Mouse (Mus musculus): ENCODE measurements at regions not wholly inside any gene's neighbourhood (a gene's known extent, or its start where the extent isn't known, plus 50 kb on each side); places are given as distances from the start of the nearest gene placed in this dataset.
A peak's percentile ranks its signal among the peaks of the same experiment; 100 is the strongest.

- Histone ChIP-seq H3K4me2 (ENCODE audit: low read depth, low read length) (no peak overlapping the region), H3K36me3 (ENCODE audit: control insufficient read depth, insufficient read depth, low read length) (no peaks in the 10 kb centered on the region), H3K9me3 (ENCODE audit: control insufficient read depth, low read length) (no peaks in the 10 kb centered on the region), H3K4me1 (ENCODE audit: control insufficient read depth, insufficient read depth, low read length) (no peaks in the 10 kb centered on the region), H3K27me3 (ENCODE audit: control insufficient read depth, insufficient read depth, low read length) (no peaks in the 10 kb centered on the region), H3K9ac (replicated peaks; ENCODE audit: low read depth, low read length) (no peak overlapping the region), H3K27ac (ENCODE audit: low read depth, low read length) (no peak overlapping the region), H3K4me3 (ENCODE audit: low read depth, low read length) (no peak overlapping the region)
- ATAC-seq (ENCODE audit: low read depth) = no peak
- WGBS = 40% methylated on average over 2 of the region's 2 CpGs
These were observed 73.5 kb upstream of the Kcna3 start for GRCm38 (mm10) chr3:106962466-106962865.

GRCm38 (mm10) chr3:106966198-106966597, 69.8 kb upstream of the Kcna3 start:
- H3K4me3 ChIP-seq (ENCODE audit: low read depth, low read length) = no peak overlapping the region
- H3K27ac ChIP-seq (ENCODE audit: low read depth, low read length) = no peak overlapping the region
- H3K4me2 ChIP-seq (ENCODE audit: low read depth, low read length) = no peak overlapping the region
- no peaks in the 10 kb centered on the region for H3K9me3 ChIP-seq (ENCODE audit: control insufficient read depth, low read length)
- no peaks in the 10 kb centered on the region for H3K27me3 ChIP-seq (ENCODE audit: control insufficient read depth, insufficient read depth, low read length)
- H3K9ac ChIP-seq (replicated peaks; ENCODE audit: low read depth, low read length) = no peak overlapping the region
- H3K4me1 ChIP-seq (ENCODE audit: control insufficient read depth, insufficient read depth, low read length) = no peaks in the 10 kb centered on the region
- 81% methylated on average over 2 of the region's 2 CpGs for WGBS
- no peak for ATAC-seq (ENCODE audit: low read depth)
- H3K36me3 ChIP-seq (ENCODE audit: control insufficient read depth, insufficient read depth, low read length) = no peaks in the 10 kb centered on the region

GRCm38 (mm10) chr3:106967479-106967878, 68.5 kb upstream of the Kcna3 start:
- H3K4me2 ChIP-seq (ENCODE audit: low read depth, low read length) = no peak overlapping the region
- no peaks in the 10 kb centered on the region for H3K9me3 ChIP-seq (ENCODE audit: control insufficient read depth, low read length)
- H3K4me3 ChIP-seq (ENCODE audit: low read depth, low read length) = no peak overlapping the region
- 98% methylated on average over 1 of the region's 1 CpGs for WGBS
- no peaks in the 10 kb centered on the region for H3K27me3 ChIP-seq (ENCODE audit: control insufficient read depth, insufficient read depth, low read length)
- no peak overlapping the region for H3K9ac ChIP-seq (replicated peaks; ENCODE audit: low read depth, low read length)
- no peaks in the 10 kb centered on the region for H3K4me1 ChIP-seq (ENCODE audit: control insufficient read depth, insufficient read depth, low read length)
- no peak overlapping the region for H3K27ac ChIP-seq (ENCODE audit: low read depth, low read length)
- H3K36me3 ChIP-seq (ENCODE audit: control insufficient read depth, insufficient read depth, low read length) = no peaks in the 10 kb centered on the region
- no peak for ATAC-seq (ENCODE audit: low read depth)

GRCm38 (mm10) chr3:106974114-106974789, 61.7 kb upstream of the Kcna3 start:
- no peak overlapping the region for H3K4me3 ChIP-seq (ENCODE audit: low read depth, low read length)
- H3K4me1 ChIP-seq (ENCODE audit: control insufficient read depth, insufficient read depth, low read length) = no peaks in the 10 kb centered on the region
- H3K27ac ChIP-seq (ENCODE audit: low read depth, low read length) = no peak overlapping the region
- no peak for ATAC-seq (ENCODE audit: low read depth)
- H3K27me3 ChIP-seq (ENCODE audit: control insufficient read depth, insufficient read depth, low read length) = no peaks in the 10 kb centered on the region
- no peaks in the 10 kb centered on the region for H3K36me3 ChIP-seq (ENCODE audit: control insufficient read depth, insufficient read depth, low read length)
- H3K4me2 ChIP-seq (ENCODE audit: low read depth, low read length) = no peak overlapping the region
- H3K9ac ChIP-seq (replicated peaks; ENCODE audit: low read depth, low read length) = no peak overlapping the region
- H3K9me3 ChIP-seq (ENCODE audit: control insufficient read depth, low read length) = no peaks in the 10 kb centered on the region
- 84% methylated on average over 6 of the region's 6 CpGs for WGBS

- Histone ChIP-seq H3K4me1 (ENCODE audit: control insufficient read depth, insufficient read depth, low read length) (no peaks in the 10 kb centered on the region), H3K9me3 (ENCODE audit: control insufficient read depth, low read length) (no peaks in the 10 kb centered on the region), H3K27me3 (ENCODE audit: control insufficient read depth, insufficient read depth, low read length) (no peaks in the 10 kb centered on the region), H3K27ac (ENCODE audit: low read depth, low read length) (no peak overlapping the region), H3K4me2 (ENCODE audit: low read depth, low read length) (no peak overlapping the region), H3K9ac (replicated peaks; ENCODE audit: low read depth, low read length) (no peak overlapping the region), H3K36me3 (ENCODE audit: control insufficient read depth, insufficient read depth, low read length) (no peaks in the 10 kb centered on the region), H3K4me3 (ENCODE audit: low read depth, low read length) (no peak overlapping the region)
- WGBS = 73% methylated on average over 6 of the region's 6 CpGs
- no peak for ATAC-seq (ENCODE audit: low read depth)
These were observed 57.2 kb upstream of the Kcna3 start for GRCm38 (mm10) chr3:106978728-106979127.

- no peak overlapping the region for H3K4me3 ChIP-seq (ENCODE audit: low read depth, low read length)
These were observed 55.1 kb upstream of the Kcna3 start for GRCm38 (mm10) chr3:106980914-106981313.

GRCm38 (mm10) chr3:106981323-106981722, 54.6 kb upstream of the Kcna3 start:
- peak; percentile 66; the same call in 1 of the 2 replicates for ATAC-seq (ENCODE audit: low read depth)
- Histone ChIP-seq H3K36me3 (ENCODE audit: control insufficient read depth, insufficient read depth, low read length) (no peaks in the 10 kb centered on the region), H3K27me3 (ENCODE audit: control insufficient read depth, insufficient read depth, low read length) (no peaks in the 10 kb centered on the region), H3K9me3 (ENCODE audit: control insufficient read depth, low read length) (no peaks in the 10 kb centered on the region), H3K4me2 (ENCODE audit: low read depth, low read length) (no peak overlapping the region), H3K4me3 (ENCODE audit: low read depth, low read length) (no peak overlapping the region), H3K27ac (ENCODE audit: low read depth, low read length) (no peak overlapping the region), H3K9ac (replicated peaks; ENCODE audit: low read depth, low read length) (no peak overlapping the region), H3K4me1 (ENCODE audit: control insufficient read depth, insufficient read depth, low read length) (no peaks in the 10 kb centered on the region)
- 63% methylated on average over 3 of the region's 3 CpGs for WGBS

More at GRCm38 (mm10) chr3:106980914-106981313, 55.1 kb upstream of the Kcna3 start:
- Histone ChIP-seq H3K27me3 (ENCODE audit: control insufficient read depth, insufficient read depth, low read length) (no peaks in the 10 kb centered on the region), H3K36me3 (ENCODE audit: control insufficient read depth, insufficient read depth, low read length) (no peaks in the 10 kb centered on the region), H3K9ac (replicated peaks; ENCODE audit: low read depth, low read length) (no peak overlapping the region), H3K27ac (ENCODE audit: low read depth, low read length) (no peak overlapping the region), H3K4me1 (ENCODE audit: control insufficient read depth, insufficient read depth, low read length) (no peaks in the 10 kb centered on the region), H3K4me2 (ENCODE audit: low read depth, low read length) (no peak overlapping the region), H3K9me3 (ENCODE audit: control insufficient read depth, low read length) (no peaks in the 10 kb centered on the region)
- ATAC-seq (ENCODE audit: low read depth) = no peak
- WGBS = 70% methylated on average over 3 of the region's 3 CpGs

- no peak overlapping the region for H3K4me2 ChIP-seq (ENCODE audit: low read depth, low read length)
- H3K4me1 ChIP-seq (ENCODE audit: control insufficient read depth, insufficient read depth, low read length) = no peaks in the 10 kb centered on the region
- WGBS = 59% methylated on average over 4 of the region's 4 CpGs
- H3K27ac ChIP-seq (ENCODE audit: low read depth, low read length) = no peak overlapping the region
- no peak overlapping the region for H3K4me3 ChIP-seq (ENCODE audit: low read depth, low read length)
- ATAC-seq (ENCODE audit: low read depth) = peak; percentile 31; the same call in 1 of the 2 replicates
- no peaks in the 10 kb centered on the region for H3K36me3 ChIP-seq (ENCODE audit: control insufficient read depth, insufficient read depth, low read length)
- H3K27me3 ChIP-seq (ENCODE audit: control insufficient read depth, insufficient read depth, low read length) = no peaks in the 10 kb centered on the region
- no peak overlapping the region for H3K9ac ChIP-seq (replicated peaks; ENCODE audit: low read depth, low read length)
- no peaks in the 10 kb centered on the region for H3K9me3 ChIP-seq (ENCODE audit: control insufficient read depth, low read length)
These were observed 51.7 kb upstream of the Kcna3 start for GRCm38 (mm10) chr3:106984231-106984630.
